Mouse (Mus musculus) testis, adult 2 months (tissue): Measurements from ENCODE around the gene Ugt1a9.

Source experiments
- CTCF ChIP-seq: fragments of 200-500 bp; IDR thresholded peaks from 2 replicates; pipeline ENCODE4 v1.5.1; 2012; ENCODE audit warnings: low read depth, mild to moderate bottlenecking, inconsistent platforms, low read length, moderate library complexity; ENCODE audit not compliant: control insufficient read depth, insufficient read depth, insufficient replicate concordance
- POLR2A ChIP-seq: fragments of 200-500 bp; IDR thresholded peaks from 2 replicates; pipeline ENCODE4 v1.6.1; 2012; ENCODE audit warnings: low read depth, mild to moderate bottlenecking, inconsistent platforms, low read length, moderate library complexity; ENCODE audit not compliant: control insufficient read depth

DNA sequence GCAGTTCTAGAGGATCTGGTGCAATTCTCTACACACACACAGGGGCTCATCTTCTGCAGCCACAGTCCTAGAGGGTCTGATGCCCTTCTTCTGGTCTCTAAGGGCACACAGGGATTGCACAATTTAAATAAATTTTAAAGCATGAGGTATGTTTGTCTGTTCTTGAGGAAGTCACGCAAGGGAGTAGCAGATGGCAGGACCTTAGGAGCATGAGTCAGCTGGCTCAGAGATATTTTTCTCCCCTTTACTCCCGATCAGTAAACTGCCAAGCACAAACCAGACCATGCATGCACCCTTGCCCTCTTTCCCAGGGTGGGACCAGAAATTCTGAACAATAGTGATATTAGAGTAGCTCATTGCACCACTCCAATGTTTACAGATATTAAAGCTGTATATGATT, 87.8 kb downstream of the Ugt1a9 start:
- TF ChIP-seq CTCF: no peak
- TF ChIP-seq POLR2A: no peak
